Mouse (Mus musculus) urinary bladder, postnatal 25 days (tissue): ENCODE measurements around the gene Bckdha.

Experiments
- DNase-seq: peaks from one replicate; pipeline ENCODE4 v3.0.0; 2022; ENCODE audit warnings: low spot score

Bckdha gene

GRCm38 (mm10) chr7:25614086-25614485, 44.7 kb downstream of the Bckdha start:
- DNase-seq = no peak

GRCm38 (mm10) chr7:25611501-25611900, 47.3 kb downstream of the Bckdha start:
- no peak for DNase-seq

- DNase-seq = no peak
Observed at GRCm38 (mm10) chr7:25610056-25610455, 48.7 kb downstream of the Bckdha start.

GRCm38 (mm10) chr7:25607196-25607595, 51.6 kb downstream of the Bckdha start:
- no peak for DNase-seq

- DNase-seq = no peak
Observed at GRCm38 (mm10) chr7:25606625-25607063, 52.1 kb downstream of the Bckdha start.

GRCm38 (mm10) chr7:25601346-25601745, 57.4 kb downstream of the Bckdha start:
- no peak for DNase-seq

- no peak for DNase-seq
Observed at GRCm38 (mm10) chr7:25600666-25601065, 58.1 kb downstream of the Bckdha start.

- DNase-seq = peak; percentile 58
Observed at GRCm38 (mm10) chr7:25599663-25600062, 59.1 kb downstream of the Bckdha start.

- DNase-seq = no peak
Observed at GRCm38 (mm10) chr7:25593859-25594258, 64.9 kb downstream of the Bckdha start.

- no peak for DNase-seq
Observed at GRCm38 (mm10) chr7:25591226-25591625, 67.6 kb downstream of the Bckdha start.

- DNase-seq = no peak
Observed at GRCm38 (mm10) chr7:25585351-25586204, 73.2 kb downstream of the Bckdha start.

- no peak for DNase-seq
Observed at GRCm38 (mm10) chr7:25584651-25585050, 74.1 kb downstream of the Bckdha start.

- no peak for DNase-seq
Observed at GRCm38 (mm10) chr7:25582301-25582810, 76.4 kb downstream of the Bckdha start.
